ENCODE assay signal across 18 mouse cellular contexts in genomic region chr9:69768136-69768875, GRCm38 (mm10). TPM values are rescaled to one million over a fixed set of nuclear protein-coding genes. Genes with fewer than 3 reads are reported as not detected.
DNase-seq lines count a peak whose midpoint lies in the region; ATAC-seq and TF ChIP-seq lines count a peak whose summit lies in the region.
"Had no signal": no experiment of that assay in that cellular context is flagged by ENCODE, and none has a peak within 500 bp of the region (broad histone marks: within the 10 kb centered on the region; RNA-seq: fewer than 3 reads in every experiment).

No protein-coding gene starts in this region.

- no peak for TF ChIP-seq CTCF in E14TG2a.4 (conservative IDR thresholded peaks at IDR 0.05; ENCODE audit: low read length)

- 0 out of 2 replicates have a peak overlapping the region, but pooled peaks have one; percentile 14 for H3K27ac ChIP-seq in hindbrain, embryonic 14.5 days
- 0 out of 2 replicates have a peak overlapping the region, but pooled peaks have one; percentile 44 for H3K27ac ChIP-seq in midbrain, embryonic 16.5 days (ENCODE audit: low read length)
- H3K27ac ChIP-seq: embryonic facial prominence, embryonic 13.5 days; heart, adult 2 months; kidney, embryonic 15.5 days had no signal

- peak overlapping the region; percentile 29 for H3K4me2 ChIP-seq in hindbrain, embryonic 14.5 days (replicated peaks)
- peak overlapping the region; percentile 38 for H3K4me2 ChIP-seq in midbrain, embryonic 16.5 days (ENCODE audit: low read length)
- H3K4me2 ChIP-seq: embryonic facial prominence, embryonic 13.5 days; kidney, embryonic 15.5 days had no signal

- H3K9ac ChIP-seq in hindbrain, embryonic 14.5 days: no peak overlapping the region
- H3K9ac ChIP-seq in midbrain, embryonic 16.5 days (ENCODE audit: low read depth, low read length): no peak overlapping the region
- H3K9ac ChIP-seq: embryonic facial prominence, embryonic 13.5 days; kidney, embryonic 15.5 days had no signal

- peak; percentile 29 for DNase-seq in ZHBTc4 (ENCODE audit: low read depth, low spot score)
- DNase-seq in hindbrain, embryonic 14.5 days (ENCODE audit: low spot score): no peak
- no peak for DNase-seq in layer of hippocampus, adult 11-12 months (ENCODE audit: low spot score)
- DNase-seq in testis, postnatal 14 days (ENCODE audit: low spot score): no peak
- no peak for DNase-seq in left cerebral cortex, postnatal 4 days
- DNase-seq: cerebellum, adult 2 months; heart, adult 2 months; lung, postnatal 14 days had no signal

- peaks cover 94% of the 10 kb centered on the region for H3K27me3 ChIP-seq in E14TG2a.4 (ENCODE audit: insufficient read depth, low read length)
- peaks cover 99% of the 10 kb centered on the region for H3K27me3 ChIP-seq in hindbrain, embryonic 14.5 days (ENCODE audit: control insufficient read depth, insufficient read depth, low read length)
- H3K27me3 ChIP-seq in midbrain, embryonic 16.5 days (ENCODE audit: control insufficient read depth, insufficient read depth, low read depth, low read length): peaks cover 29% of the 10 kb centered on the region
- H3K27me3 ChIP-seq: CH12.LX had no signal

- H3K4me1 ChIP-seq in E14TG2a.4 (replicated peaks; ENCODE audit: low read depth, low read length): peaks cover 73% of the 10 kb centered on the region
- 0 out of 2 replicates have a peak, but pooled peaks cover 3% of the 10 kb centered on the region for H3K4me1 ChIP-seq in hindbrain, embryonic 14.5 days (replicated peaks; ENCODE audit: control insufficient read depth, insufficient read depth, low read length)
- no peaks in the 10 kb centered on the region; the same call in 1 of the 2 replicates for H3K4me1 ChIP-seq in midbrain, embryonic 16.5 days (ENCODE audit: control insufficient read depth, insufficient read depth, low read length)

- WGBS in hindbrain, embryonic 14.5 days: under 1% methylated on average over 28 of the region's 28 CpGs
- 1% methylated on average over 28 of the region's 28 CpGs for WGBS in midbrain, embryonic 16.5 days

- H3K9me3 ChIP-seq in E14TG2a.4 (ENCODE audit: low read length): no peaks in the 10 kb centered on the region
- no peaks in the 10 kb centered on the region for H3K9me3 ChIP-seq in hindbrain, embryonic 14.5 days (ENCODE audit: control insufficient read depth, low read length)
- no peaks in the 10 kb centered on the region for H3K9me3 ChIP-seq in midbrain, embryonic 16.5 days (replicated peaks; ENCODE audit: control insufficient read depth, low read length, poor library complexity, severe bottlenecking)
- H3K9me3 ChIP-seq: embryonic facial prominence, embryonic 13.5 days; kidney, embryonic 15.5 days had no signal

- peak overlapping the region; percentile 54 for H3K4me3 ChIP-seq in E14TG2a.4 (replicated peaks; ENCODE audit: low read length)
- peak overlapping the region; percentile 5; the same call in 1 of the 2 replicates for H3K4me3 ChIP-seq in hindbrain, embryonic 14.5 days (replicated peaks; ENCODE audit: low read length)
- H3K4me3 ChIP-seq in midbrain, embryonic 16.5 days (ENCODE audit: low read depth, low read length): peak overlapping the region; percentile 17; the same call in 1 of the 2 replicates
- H3K4me3 ChIP-seq: embryonic facial prominence, embryonic 13.5 days; heart, adult 2 months; myocyte had no signal

- intact Hi-C loops in left cerebral cortex, postnatal 4 days (cut with DNase I): loop anchor here (5.0 kb wide), 2 partner anchors 219 to 261 kb away; partner anchors contain the start of gene Bnip2

- no peaks in the 10 kb centered on the region for H3K36me3 ChIP-seq in E14TG2a.4 (ENCODE audit: insufficient read depth, low read length)
- H3K36me3 ChIP-seq in hindbrain, embryonic 14.5 days (replicated peaks; ENCODE audit: control insufficient read depth, insufficient read depth): no peaks in the 10 kb centered on the region
- H3K36me3 ChIP-seq in midbrain, embryonic 16.5 days (ENCODE audit: control insufficient read depth, insufficient read depth, low read length): no peaks in the 10 kb centered on the region
- H3K36me3 ChIP-seq: embryonic facial prominence, embryonic 13.5 days; kidney, embryonic 15.5 days had no signal

- no peak for ATAC-seq in hindbrain, embryonic 14.5 days (ENCODE audit: low FRiP score)
- ATAC-seq in midbrain, embryonic 16.5 days: no peak

RNA-seq across cellular contexts. Expression of gene Foxb1, which starts 7.6 kb away (rescaled TPM):
- polyA plus RNA-seq in hindbrain, embryonic 14.5 days (2014; fragmentation: Nextera tagmentation; extraction: Ambion mirVana): 5.2 and 6.1 TPM in 2 replicates
- polyA plus RNA-seq in midbrain, embryonic 16.5 days (2015; fragmentation: Nextera tagmentation; extraction: Ambion mirVana): 12.0 and 15.4 TPM in 2 replicates
- total RNA-seq in left cerebral cortex, postnatal 4 days (2021): under 1 TPM in 1 of 2 experiments, not detected in 1; 0.34 TPM
- total RNA-seq: adrenal gland, postnatal 4 days; CH12.LX; heart, adult 2 months; heart, postnatal 25 days; liver, adult 2 months had no signal
- polyA plus RNA-seq: heart, adult 2 months; liver, adult 2 months; myocyte; urinary bladder, adult 2 months had no signal
